Mouse (Mus musculus) lung, adult 2 months (tissue): ENCODE measurements at regions not wholly inside any gene's neighbourhood (a gene's known extent, or its start where the extent isn't known, plus 50 kb on each side); places are given as distances from the start of the nearest gene placed in this dataset.

ENCODE experiments used
- DNase-seq: peaks from one replicate; pipeline ENCODE4 v3.0.0; 2022
- H3K4me1 ChIP-seq: fragments of 200-500 bp; 2 replicates; pipeline ENCODE4 v1.6.1; 2011; ENCODE audit warnings: low read length; ENCODE audit not compliant: control insufficient read depth, insufficient read depth
- H3K4me3 ChIP-seq: fragments of 200-500 bp; replicated peaks from 2 replicates; pipeline ENCODE3; 2011; ENCODE audit warnings: low read depth, mild to moderate bottlenecking, control low read depth, low read length; ENCODE audit errors: extremely low read depth
- CTCF ChIP-seq: fragments of 200-500 bp; IDR thresholded peaks from 2 replicates; pipeline ENCODE4 v1.5.1; 2011; ENCODE audit warnings: mild to moderate bottlenecking, low read length, control low read depth; ENCODE audit not compliant: insufficient read depth
- POLR2A ChIP-seq: fragments of 200-500 bp; IDR thresholded peaks from 2 replicates; pipeline ENCODE4 v1.6.1; 2011; ENCODE audit warnings: low read depth, mild to moderate bottlenecking, control low read depth, low read length, borderline replicate concordance; ENCODE audit errors: extremely low read depth
- WGBS: fragments of 180-500 bp; shearing (Covaris S2); methylation state at CpG from one replicate; pipeline ENCODE4 v1.1.7; 2018; 5-methylcytosine and 5-hydroxymethylcytosine counted together

GRCm38 (mm10) chr10:96557336-96557735 lies 59.5 kb upstream of the Btg1 start:
- 49% methylated on average over 2 of the region's 2 CpGs for WGBS
- no peaks in the 10 kb centered on the region; the same call in 1 of the 2 replicates for H3K4me1 ChIP-seq

GRCm38 (mm10) chr10:96565343-96565742 lies 51.5 kb upstream of the Btg1 start:
- Histone ChIP-seq H3K4me3 (no peak overlapping the region), H3K4me1 (no peaks in the 10 kb centered on the region)
- TF ChIP-seq POLR2A (no peak), CTCF (no peak)
- DNase-seq, result no peak

More at GRCm38 (mm10) chr10:96557336-96557735, 59.5 kb upstream of the Btg1 start:
- no peak overlapping the region for H3K4me3 ChIP-seq
- no peak for TF ChIP-seq POLR2A
- TF ChIP-seq CTCF, result no peak
- no peak for DNase-seq
